Mouse (Mus musculus) neural tube, embryonic 14.5 days (tissue): ENCODE results near the gene Msmo1. TPM values are rescaled to one million over a fixed set of nuclear protein-coding genes. Genes with fewer than 3 reads are reported as not detected.
A peak's percentile ranks its signal among the peaks of the same experiment; 100 is the strongest.

Experiments
- ATAC-seq: fragments of 200-750 bp; cut with Nextera tagmentation; 2 replicates; pipeline ENCODE4 v1.8.0; 2017; ENCODE audit warnings: low read depth, mild to moderate bottlenecking, moderate TSS enrichment, moderate library complexity
- H3K27ac ChIP-seq: fragments of 300-500 bp; sonication (generic); 2 replicates; pipeline ENCODE4 v1.5.1; 2014; ENCODE audit warnings: low read depth, mild to moderate bottlenecking, control low read depth, low read length, moderate library complexity, mixed read lengths
- H3K27me3 ChIP-seq: fragments of 300-500 bp; sonication (generic); 2 replicates; pipeline ENCODE4 v1.6.1; 2014; ENCODE audit warnings: low read length; ENCODE audit not compliant: control insufficient read depth, insufficient read depth
- H3K36me3 ChIP-seq: fragments of 300-500 bp; sonication (generic); 2 replicates; pipeline ENCODE4 v1.6.1; 2014; ENCODE audit warnings: low read length, mixed read lengths; ENCODE audit not compliant: control insufficient read depth, insufficient read depth
- H3K4me1 ChIP-seq: fragments of 300-500 bp; sonication (generic); 2 replicates; pipeline ENCODE4 v1.6.1; 2014; ENCODE audit warnings: low read length; ENCODE audit not compliant: control insufficient read depth, insufficient read depth
- H3K4me2 ChIP-seq: fragments of 300-500 bp; sonication (generic); 2 replicates; pipeline ENCODE4 v1.6.1; 2014; ENCODE audit warnings: mild to moderate bottlenecking, low read depth, low read length, control low read depth
- H3K4me3 ChIP-seq: fragments of 300-500 bp; sonication (generic); 2 replicates; pipeline ENCODE4 v1.5.1; 2014; ENCODE audit warnings: low read depth, low read length, control low read depth, mixed read lengths
- H3K9ac ChIP-seq: fragments of 300-500 bp; sonication (generic); replicated peaks from 2 replicates; pipeline ENCODE4 v1.6.1; 2014; ENCODE audit warnings: low read depth, mild to moderate bottlenecking, control low read depth, low read length, mixed read lengths
- H3K9me3 ChIP-seq: fragments of 300-500 bp; sonication (generic); 2 replicates; pipeline ENCODE4 v1.6.1; 2016; ENCODE audit warnings: low read length; ENCODE audit not compliant: control insufficient read depth
- WGBS: fragments of 180-500 bp; shearing (Covaris S2); extraction: QIAGEN DNeasy Blood & Tissue Kit; methylation state at CpG from one replicate; pipeline ENCODE4 v1.1.7; 2014; 5-methylcytosine and 5-hydroxymethylcytosine counted together
- polyA plus RNA-seq: library from polyadenylated mRNA; unstranded; fragments of >200 nt; fragmentation: Nextera tagmentation; extraction: Ambion mirVana; gene quantifications from 2 replicates; pipeline ENCODE4 v1.2.1, GENCODE M21; 2014

Msmo1 gene
- polyA plus RNA-seq, 1 experiment from 2014 or later: 177 TPM

DNA sequence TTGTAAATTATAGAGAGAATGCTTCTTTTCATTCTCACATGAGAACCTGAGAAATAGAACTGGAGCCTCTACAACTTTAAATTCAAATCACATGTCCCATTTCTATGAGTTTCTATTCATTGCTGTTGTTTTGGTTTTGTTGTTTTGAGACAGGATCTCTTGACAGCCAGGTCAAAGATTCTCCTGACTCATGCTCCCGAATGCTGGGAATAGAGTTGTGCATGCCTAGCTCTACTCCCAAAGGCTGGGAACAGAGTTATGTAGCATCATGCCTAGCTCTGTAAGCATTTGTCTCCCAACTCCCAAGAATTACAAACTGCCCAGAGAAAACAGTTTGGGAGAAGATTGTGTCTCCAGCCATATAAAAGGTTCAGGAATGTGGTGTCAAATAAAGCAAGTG lies 29.2 kb upstream of the Msmo1 start:
- H3K4me2 ChIP-seq: no peak overlapping the region
- no peak overlapping the region for H3K27ac ChIP-seq
- no peaks in the 10 kb centered on the region; the same call in 1 of the 2 replicates for H3K36me3 ChIP-seq
- H3K4me1 ChIP-seq: no peaks in the 10 kb centered on the region
- ATAC-seq: no peak
- no peak overlapping the region for H3K9ac ChIP-seq
- no peaks in the 10 kb centered on the region for H3K9me3 ChIP-seq
- 89% methylated on average over 1 of the region's 1 CpGs for WGBS
- no peaks in the 10 kb centered on the region for H3K27me3 ChIP-seq
- no peak overlapping the region for H3K4me3 ChIP-seq

DNA sequence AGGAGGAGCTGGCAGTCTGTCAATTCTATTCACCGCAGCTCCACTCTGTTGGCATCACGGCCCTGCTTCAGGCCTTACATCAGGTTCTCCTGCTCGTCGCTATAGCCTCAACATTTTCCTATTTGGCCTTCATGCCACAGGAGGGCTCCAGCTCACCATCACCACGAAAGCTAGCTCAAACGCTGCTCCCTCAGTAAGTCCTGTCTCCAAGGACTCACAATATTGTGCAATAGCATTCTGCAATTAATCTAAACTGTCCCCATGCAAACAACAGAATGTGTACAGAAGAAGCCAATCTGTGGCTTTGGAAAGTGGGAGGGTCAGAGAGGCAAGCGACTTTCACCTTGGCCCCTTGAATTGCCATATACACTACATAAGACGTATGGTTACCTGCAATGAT lies 27.8 kb upstream of the Msmo1 start:
- H3K27me3 ChIP-seq: no peaks in the 10 kb centered on the region
- H3K27ac ChIP-seq: no peak overlapping the region
- WGBS: 61% methylated on average over 8 of the region's 8 CpGs
- no peak overlapping the region for H3K4me2 ChIP-seq
- ATAC-seq: peak; percentile 44; the same call in 1 of the 2 replicates
- no peaks in the 10 kb centered on the region; the same call in 1 of the 2 replicates for H3K36me3 ChIP-seq
- H3K4me3 ChIP-seq: no peak overlapping the region
- no peaks in the 10 kb centered on the region for H3K9me3 ChIP-seq
- H3K9ac ChIP-seq: no peak overlapping the region
- no peaks in the 10 kb centered on the region for H3K4me1 ChIP-seq

DNA sequence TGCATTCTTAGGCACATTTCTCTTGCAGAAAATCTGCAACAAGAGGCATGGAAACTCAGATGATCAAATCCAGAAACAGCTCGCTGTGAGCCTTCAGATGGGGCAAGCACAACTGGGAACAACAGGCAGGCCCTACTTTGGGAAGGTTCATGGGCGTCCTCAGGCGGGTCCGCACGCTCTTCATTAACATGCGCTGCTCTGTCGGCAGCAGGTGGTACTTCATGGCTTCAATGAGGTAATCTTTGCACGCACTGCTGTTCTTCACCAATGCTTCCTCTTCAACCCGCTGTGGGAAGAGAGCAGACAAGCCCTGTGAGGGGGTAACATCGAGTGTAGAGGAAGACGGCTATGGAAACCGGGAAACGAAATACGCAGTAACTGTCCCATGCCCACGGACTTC lies 24.4 kb upstream of the Msmo1 start:
- 89% methylated on average over 15 of the region's 15 CpGs for WGBS
- H3K4me2 ChIP-seq: no peak overlapping the region
- no peaks in the 10 kb centered on the region; the same call in 1 of the 2 replicates for H3K36me3 ChIP-seq
- no peaks in the 10 kb centered on the region for H3K4me1 ChIP-seq
- no peaks in the 10 kb centered on the region for H3K27me3 ChIP-seq
- no peak overlapping the region for H3K4me3 ChIP-seq
- no peaks in the 10 kb centered on the region for H3K9me3 ChIP-seq
- H3K9ac ChIP-seq: no peak overlapping the region
- no peak overlapping the region for H3K27ac ChIP-seq
- no peak for ATAC-seq

DNA sequence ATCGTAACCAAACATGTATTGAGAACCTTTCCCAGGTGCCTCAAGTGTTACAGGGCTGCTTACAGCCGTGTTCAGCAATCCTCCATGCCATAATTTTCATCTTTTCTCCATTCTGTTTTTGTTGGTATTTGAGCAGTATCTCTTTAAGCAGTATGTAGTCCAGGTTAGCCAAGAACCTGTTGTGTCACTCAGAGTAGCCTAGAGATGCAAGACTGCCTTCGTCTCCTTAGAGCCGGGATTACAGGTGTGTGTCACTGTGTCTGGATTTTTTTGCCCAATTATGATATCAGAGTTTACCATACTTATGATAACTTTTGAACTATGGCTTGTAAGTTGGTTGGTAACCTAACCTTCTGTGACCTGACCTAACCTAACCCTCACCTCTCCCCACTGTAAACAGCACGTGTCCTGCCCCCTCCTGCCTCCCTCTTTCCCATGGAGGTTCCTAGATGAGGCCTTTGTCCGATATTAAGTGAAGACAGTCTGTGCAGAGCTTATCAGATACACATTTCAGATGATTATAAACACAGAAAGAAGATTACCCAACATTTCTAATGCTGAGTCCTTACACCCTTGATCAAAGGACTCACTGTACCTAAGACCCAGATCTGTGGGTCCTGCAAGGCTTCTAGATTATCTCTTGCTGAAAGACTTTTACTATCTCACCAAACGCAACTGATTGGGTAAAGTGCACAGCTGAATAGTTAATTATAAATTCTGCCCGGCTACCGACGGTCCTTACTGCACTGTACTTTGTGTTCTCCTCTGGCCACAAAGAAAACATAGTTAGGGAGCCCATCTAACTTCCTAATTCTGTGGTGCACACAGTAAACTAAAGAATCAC lies 12.8 kb upstream of the Msmo1 start:
- H3K9me3 ChIP-seq: no peaks in the 10 kb centered on the region
- no peaks in the 10 kb centered on the region for H3K27me3 ChIP-seq
- no peak overlapping the region for H3K4me3 ChIP-seq
- H3K9ac ChIP-seq: no peak overlapping the region
- no peak overlapping the region for H3K27ac ChIP-seq
- 93% methylated on average over 10 of the region's 10 CpGs for WGBS
- no peaks in the 10 kb centered on the region for H3K4me1 ChIP-seq
- peaks cover 7% of the 10 kb centered on the region for H3K36me3 ChIP-seq
- H3K4me2 ChIP-seq: no peak overlapping the region
- ATAC-seq: no peak

DNA sequence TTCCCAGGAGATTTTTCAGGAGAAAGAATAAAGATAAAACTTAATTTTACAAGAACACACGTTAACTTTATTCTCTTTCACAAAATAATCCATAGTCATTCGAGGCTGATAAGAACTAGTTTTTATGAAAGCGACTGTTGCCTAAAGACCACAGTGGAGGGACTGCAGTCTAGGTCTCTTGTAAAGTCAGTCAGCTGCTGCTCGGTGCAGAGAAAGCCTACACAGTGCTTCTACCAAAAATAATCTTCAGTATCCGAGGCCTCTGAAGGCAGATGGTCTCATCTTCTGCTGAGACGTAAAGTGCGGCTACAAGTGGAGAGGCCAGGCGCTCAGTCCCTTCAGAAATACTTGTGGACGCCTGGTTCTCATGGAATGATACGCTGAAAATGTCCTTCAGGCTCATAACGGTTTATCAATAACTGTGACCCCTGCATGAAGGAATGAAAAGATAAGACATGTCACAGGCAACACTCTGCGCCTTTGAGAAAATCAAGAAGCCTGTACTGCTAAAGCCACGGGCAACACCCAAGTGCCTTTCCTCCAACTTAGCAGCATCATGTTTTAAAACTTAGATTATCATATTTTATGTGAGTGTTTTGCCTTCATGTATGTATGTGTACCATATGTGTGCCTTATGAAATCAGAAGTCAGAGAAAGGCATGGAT lies 7.1 kb upstream of the Msmo1 start:
- Histone ChIP-seq H3K4me3 (no peak overlapping the region), H3K9me3 (no peaks in the 10 kb centered on the region), H3K27ac (no peak overlapping the region), H3K36me3 (no peaks in the 10 kb centered on the region), H3K4me1 (no peaks in the 10 kb centered on the region), H3K27me3 (no peaks in the 10 kb centered on the region), H3K4me2 (no peak overlapping the region), H3K9ac (no peak overlapping the region)
- 95% methylated on average over 13 of the region's 13 CpGs for WGBS
- ATAC-seq: no peak

DNA sequence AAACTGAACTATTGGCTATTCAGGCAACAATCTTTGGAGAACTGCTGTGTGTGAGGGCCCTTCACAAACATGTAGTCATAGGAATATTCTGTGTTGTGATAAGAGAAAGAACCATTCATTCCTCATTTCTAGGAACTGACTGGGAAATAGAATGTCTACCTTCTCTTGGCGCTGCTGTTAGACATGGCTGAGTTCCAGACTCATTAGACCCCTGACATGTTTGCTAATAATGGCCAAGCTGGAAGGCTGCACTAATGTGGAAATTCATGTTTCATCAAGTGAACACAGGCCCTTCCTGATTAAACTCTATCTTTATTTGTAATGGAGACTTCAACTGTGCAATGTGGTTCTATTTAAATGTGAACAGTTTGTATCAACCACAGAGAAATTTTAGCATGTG lies 5.3 kb upstream of the Msmo1 start:
- Histone ChIP-seq H3K36me3 (no peaks in the 10 kb centered on the region), H3K4me2 (no peak overlapping the region), H3K4me1 (no peaks in the 10 kb centered on the region), H3K27ac (no peak overlapping the region), H3K9ac (no peak overlapping the region), H3K4me3 (no peak overlapping the region), H3K27me3 (no peaks in the 10 kb centered on the region), H3K9me3 (no peaks in the 10 kb centered on the region)
- ATAC-seq: no peak
- 73% methylated on average over 1 of the region's 1 CpGs for WGBS

DNA sequence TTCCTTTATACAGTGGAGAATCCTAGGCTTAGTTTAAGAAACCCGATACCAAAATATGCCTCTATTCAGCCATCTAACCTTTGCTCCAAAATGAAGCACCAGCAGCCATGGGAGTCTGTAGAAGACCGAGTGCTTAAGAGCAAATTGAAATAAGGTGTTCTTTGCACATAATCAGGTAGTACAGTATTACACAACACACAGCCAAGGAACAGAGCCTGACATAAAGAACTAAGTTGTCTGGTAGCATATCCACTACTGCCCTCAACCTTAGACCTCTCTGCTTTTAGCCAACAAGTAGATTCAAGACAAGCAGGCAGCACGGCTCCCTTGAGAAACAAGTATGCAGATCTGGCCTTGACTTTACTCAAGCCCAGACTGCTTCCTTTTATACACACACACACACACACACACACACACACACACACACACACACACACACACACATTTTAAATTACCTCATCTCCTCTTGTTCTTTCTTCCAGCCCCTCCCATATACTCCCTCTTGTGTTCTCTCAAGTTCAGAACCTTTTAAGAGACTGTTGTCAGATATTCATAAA lies 3.3 kb upstream of the Msmo1 start:
- H3K9ac ChIP-seq: no peak overlapping the region
- no peak overlapping the region for H3K27ac ChIP-seq
- no peaks in the 10 kb centered on the region for H3K27me3 ChIP-seq
- no peak overlapping the region for H3K4me2 ChIP-seq
- no peak overlapping the region for H3K4me3 ChIP-seq
- H3K36me3 ChIP-seq: no peaks in the 10 kb centered on the region
- no peak for ATAC-seq
- H3K4me1 ChIP-seq: peaks cover 2% of the 10 kb centered on the region; the same call in 1 of the 2 replicates
- WGBS: 90% methylated on average over 3 of the region's 3 CpGs
- H3K9me3 ChIP-seq: no peaks in the 10 kb centered on the region

DNA sequence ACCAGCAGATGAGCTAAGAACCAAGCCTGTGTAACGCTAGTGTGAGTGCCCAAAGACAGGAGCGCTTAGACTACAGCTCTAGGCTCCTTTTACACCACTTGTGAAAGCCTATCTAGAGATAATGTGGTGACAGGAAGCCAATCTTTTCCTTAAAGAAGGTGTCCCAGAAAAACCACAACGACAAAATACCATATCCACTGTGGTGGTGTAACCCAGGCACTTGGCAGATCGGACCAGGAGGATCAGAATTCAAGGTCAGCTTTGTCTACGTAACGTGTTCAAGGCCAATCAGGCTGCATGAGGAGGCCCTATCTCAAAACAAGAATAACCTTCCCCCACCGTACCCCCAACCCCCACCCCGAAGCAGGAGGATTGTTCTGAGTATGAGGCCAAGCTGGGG lies 1.6 kb upstream of the Msmo1 start:
- H3K4me2 ChIP-seq: no peak overlapping the region
- H3K36me3 ChIP-seq: peaks cover 6% of the 10 kb centered on the region; the same call in 1 of the 2 replicates
- no peak overlapping the region for H3K27ac ChIP-seq
- peaks cover 6% of the 10 kb centered on the region for H3K4me1 ChIP-seq
- H3K4me3 ChIP-seq: no peak overlapping the region
- no peaks in the 10 kb centered on the region for H3K27me3 ChIP-seq
- no peaks in the 10 kb centered on the region for H3K9me3 ChIP-seq
- 93% methylated on average over 8 of the region's 8 CpGs for WGBS
- ATAC-seq: no peak
- H3K9ac ChIP-seq: no peak overlapping the region

DNA sequence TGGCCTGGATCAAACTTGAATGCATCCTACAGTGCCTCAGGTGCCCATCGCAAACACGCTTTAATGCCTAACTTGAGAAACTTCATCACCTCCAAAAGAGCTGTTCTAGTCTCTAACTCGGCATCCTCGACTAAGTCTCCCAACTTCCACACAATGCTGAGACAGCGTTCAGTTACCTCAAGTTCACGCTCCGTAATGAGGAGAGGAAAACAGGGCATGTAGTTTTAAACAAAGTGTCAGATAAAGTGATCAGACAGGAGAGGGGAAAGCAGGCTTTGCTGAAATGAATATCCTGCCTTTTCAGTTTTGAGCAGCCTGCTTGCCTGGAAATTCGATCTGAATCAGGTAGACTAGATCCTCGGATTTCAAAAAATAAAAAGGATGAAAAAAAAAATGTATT lies 996 bp downstream of the Msmo1 start:
- H3K4me3 ChIP-seq: peak overlapping the region; percentile 54
- peak overlapping the region; percentile 50 for H3K9ac ChIP-seq
- WGBS: 9% methylated on average over 9 of the region's 9 CpGs
- ATAC-seq: no peak
- no peaks in the 10 kb centered on the region for H3K9me3 ChIP-seq
- peak overlapping the region; percentile 64 for H3K4me2 ChIP-seq
- peaks cover 13% of the 10 kb centered on the region; the same call in 1 of the 2 replicates for H3K36me3 ChIP-seq
- peaks cover 6% of the 10 kb centered on the region for H3K4me1 ChIP-seq
- H3K27me3 ChIP-seq: no peaks in the 10 kb centered on the region
- no peak overlapping the region for H3K27ac ChIP-seq
